Mouse (Mus musculus) heart, postnatal 0 days (tissue): ENCODE results near the gene Pex26. TPM values are rescaled to one million over a fixed set of nuclear protein-coding genes. Genes with fewer than 3 reads are reported as not detected.

ENCODE experiments used
- ATAC-seq: fragments of 200-750 bp; cut with Nextera tagmentation; 2 replicates; pipeline ENCODE4 v1.8.0; 2017; ENCODE audit warnings: low read depth, moderate number of reproducible peaks, moderate library complexity; ENCODE audit not compliant: insufficient read depth
- DNase-seq: peaks from one replicate; pipeline ENCODE4 v3.0.0-alpha.2; 2016; ENCODE audit warnings: low spot score
- H3K27ac ChIP-seq: fragments of 300-500 bp; sonication (generic); 2 replicates; pipeline ENCODE4 v1.5.1; 2014; ENCODE audit warnings: low read depth, mild to moderate bottlenecking
- H3K27me3 ChIP-seq: fragments of 300-500 bp; sonication (generic); 2 replicates; pipeline ENCODE4 v1.6.1; 2014; ENCODE audit warnings: low read length, mixed read lengths; ENCODE audit not compliant: control insufficient read depth, insufficient read depth
- H3K36me3 ChIP-seq: fragments of 300-500 bp; sonication (generic); replicated peaks from 2 replicates; pipeline ENCODE4 v1.6.1; 2014; ENCODE audit warnings: low read length, mixed read lengths; ENCODE audit not compliant: control insufficient read depth, insufficient read depth
- H3K4me1 ChIP-seq: fragments of 300-500 bp; sonication (generic); 2 replicates; pipeline ENCODE4 v1.6.1; 2014; ENCODE audit warnings: antibody characterized with exemption; ENCODE audit not compliant: control insufficient read depth, insufficient read depth
- H3K4me2 ChIP-seq: fragments of 300-500 bp; sonication (generic); 2 replicates; pipeline ENCODE4 v1.6.1; 2014; ENCODE audit warnings: low read depth, mild to moderate bottlenecking, low read length, moderate library complexity
- H3K4me3 ChIP-seq: fragments of 300-500 bp; sonication (generic); 2 replicates; pipeline ENCODE4 v1.5.1; 2014; ENCODE audit warnings: low read depth, low read length
- H3K9ac ChIP-seq: fragments of 300-500 bp; sonication (generic); replicated peaks from 2 replicates; pipeline ENCODE4 v1.6.1; 2014; ENCODE audit warnings: low read depth, low read length, mixed read lengths
- H3K9me3 ChIP-seq: fragments of 300-500 bp; sonication (generic); replicated peaks from 2 replicates; pipeline ENCODE4 v1.6.1; 2016; ENCODE audit warnings: low read length; ENCODE audit not compliant: control insufficient read depth
- CTCF ChIP-seq: IDR thresholded peaks from 2 replicates; pipeline ENCODE4 v1.5.1; 2016; ENCODE audit warnings: antibody characterized with exemption, control low read depth, low read depth
- EP300 ChIP-seq: IDR thresholded peaks from 2 replicates; pipeline ENCODE4 v1.6.1; 2016; ENCODE audit warnings: antibody characterized with exemption, low read depth
- WGBS: fragments of 180-500 bp; shearing (Covaris S2); extraction: QIAGEN DNeasy Blood & Tissue Kit; methylation state at CpG from one replicate; pipeline ENCODE4 v1.1.7; 2014; 5-methylcytosine and 5-hydroxymethylcytosine counted together
- polyA plus RNA-seq: library from polyadenylated mRNA; unstranded; fragments of >200 nt; fragmentation: Nextera tagmentation; extraction: Ambion mirVana; gene quantifications from 2 replicates; pipeline ENCODE4 v1.2.1, GENCODE M21; 2015
- total RNA-seq: library from RNA; depleted of rRNA; stranded (reverse); fragments of >200 nt; gene quantifications from 2 replicates; pipeline ENCODE4 v1.2.3, GENCODE M21; 2014; ENCODE audit warnings: low replicate concordance

Gene Pex26
- total and polyA plus RNA-seq, 2 experiments from 2014 or later, result 4.6 to 20.2 TPM

GRCm38 (mm10) chr6:121167381-121167975, 16.0 kb upstream of the Pex26 start:
- ATAC-seq (no peak), DNase-seq (no peak)
- no peaks in the 10 kb centered on the region for H3K27me3 ChIP-seq
- WGBS, result 77% methylated on average over 7 of the region's 7 CpGs
- H3K9me3 ChIP-seq, result no peaks in the 10 kb centered on the region
- no peak overlapping the region for H3K4me2 ChIP-seq
- H3K36me3 ChIP-seq, result no peaks in the 10 kb centered on the region
- peaks cover 30% of the 10 kb centered on the region for H3K4me1 ChIP-seq
- no peak overlapping the region for H3K27ac ChIP-seq
- TF ChIP-seq CTCF (no peak), EP300 (no peak)
- no peak overlapping the region for H3K9ac ChIP-seq
- H3K4me3 ChIP-seq, result no peak overlapping the region

DNA sequence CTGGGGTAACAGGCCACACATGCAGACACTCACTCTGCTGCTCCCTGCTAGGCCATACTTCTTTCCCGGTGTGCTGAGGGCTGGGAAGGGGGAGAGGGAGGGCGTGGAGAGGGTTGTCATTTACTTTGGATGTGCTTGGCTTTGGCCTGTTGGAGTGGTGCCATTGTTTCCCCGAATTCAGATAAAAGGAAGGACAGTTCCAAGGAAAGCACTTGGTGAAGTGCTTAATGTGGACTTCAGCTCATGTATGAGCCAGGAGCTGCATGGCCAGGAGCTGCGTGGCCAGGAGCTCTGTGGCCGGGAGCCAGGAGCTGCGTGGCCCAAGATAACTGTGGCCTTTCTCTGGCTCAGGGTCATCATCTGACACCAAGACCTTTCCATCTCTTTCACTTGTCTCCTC, 12.4 kb upstream of the Pex26 start:
- WGBS, result 25% methylated on average over 6 of the region's 6 CpGs
- H3K27me3 ChIP-seq, result no peaks in the 10 kb centered on the region
- H3K27ac ChIP-seq, result peak overlapping the region; percentile 91
- H3K4me1 ChIP-seq, result peaks cover 35% of the 10 kb centered on the region
- H3K4me2 ChIP-seq, result no peak overlapping the region
- no peak overlapping the region for H3K9ac ChIP-seq
- TF ChIP-seq EP300 (peak; percentile 96), CTCF (no peak)
- ATAC-seq, result peak; percentile 83
- peak; percentile 91 for DNase-seq
- H3K4me3 ChIP-seq, result no peak overlapping the region
- no peaks in the 10 kb centered on the region for H3K9me3 ChIP-seq
- no peaks in the 10 kb centered on the region for H3K36me3 ChIP-seq

DNA sequence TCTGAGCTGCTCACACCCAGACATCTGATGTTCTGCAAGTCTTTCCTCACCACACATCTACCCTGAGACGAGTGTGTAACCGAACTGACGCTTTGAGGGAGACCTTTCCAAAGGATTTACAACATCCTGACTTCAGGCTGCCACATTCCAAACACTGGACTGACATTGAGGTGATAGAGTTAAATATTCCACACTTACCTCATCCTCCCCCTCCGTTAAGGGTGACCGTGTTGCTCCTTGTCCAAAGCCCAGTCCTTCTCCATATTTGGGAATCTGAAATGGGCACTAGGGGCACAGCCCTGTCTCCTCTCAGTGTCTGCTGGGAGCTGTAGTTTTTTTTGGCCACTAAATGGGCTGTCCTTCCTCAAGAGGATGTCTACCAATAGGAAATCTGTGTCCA, 10.0 kb upstream of the Pex26 start:
- ATAC-seq, result peak; percentile 83
- no peaks in the 10 kb centered on the region for H3K36me3 ChIP-seq
- WGBS, result 20% methylated on average over 5 of the region's 5 CpGs
- H3K9me3 ChIP-seq, result no peaks in the 10 kb centered on the region
- H3K4me3 ChIP-seq, result no peak overlapping the region
- TF ChIP-seq CTCF, result no peak
- H3K9ac ChIP-seq, result 0 out of 2 replicates have a peak overlapping the region, but pooled peaks have one; percentile 23
- DNase-seq, result peak; percentile 90
- H3K4me1 ChIP-seq, result peaks cover 38% of the 10 kb centered on the region
- H3K4me2 ChIP-seq, result 0 out of 2 replicates have a peak overlapping the region, but pooled peaks have one; percentile 15
- peak overlapping the region; percentile 91 for H3K27ac ChIP-seq
- no peaks in the 10 kb centered on the region for H3K27me3 ChIP-seq

DNA sequence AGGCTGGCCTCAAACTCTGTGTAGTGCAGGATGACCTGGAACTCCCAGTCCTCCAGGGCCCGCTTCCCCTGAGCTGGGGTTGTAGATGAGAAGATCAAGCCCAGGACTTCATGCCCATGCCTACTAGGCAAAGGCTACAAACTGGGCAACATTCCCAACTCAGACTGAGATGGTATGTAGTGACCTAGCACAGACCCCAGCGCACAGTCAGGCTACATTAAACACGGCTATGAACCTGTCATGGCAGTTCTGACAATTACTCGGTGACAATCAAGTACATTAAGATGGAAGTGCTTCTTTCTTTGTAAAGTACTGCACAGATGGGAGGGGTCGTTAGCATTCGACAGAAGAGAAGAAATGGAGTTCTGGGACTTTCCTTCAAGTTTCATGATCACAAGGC, 8.7 kb upstream of the Pex26 start:
- 95% methylated on average over 6 of the region's 6 CpGs for WGBS

GRCm38 (mm10) chr6:121176011-121176730, 7.3 kb upstream of the Pex26 start:
- ATAC-seq (no peak), DNase-seq (peak; percentile 7)
- no peaks in the 10 kb centered on the region for H3K9me3 ChIP-seq
- H3K4me1 ChIP-seq, result 0 out of 2 replicates have a peak, but pooled peaks cover 27% of the 10 kb centered on the region
- H3K9ac ChIP-seq, result no peak overlapping the region
- H3K4me3 ChIP-seq, result no peak overlapping the region
- no peaks in the 10 kb centered on the region for H3K36me3 ChIP-seq
- 53% methylated on average over 14 of the region's 14 CpGs for WGBS
- H3K4me2 ChIP-seq, result no peak overlapping the region
- no peaks in the 10 kb centered on the region for H3K27me3 ChIP-seq
- H3K27ac ChIP-seq, result no peak overlapping the region
- TF ChIP-seq CTCF (no peak), EP300 (no peak)

More for the DNA sequence above, 8.7 kb upstream of the Pex26 start:
- DNase-seq (peak; percentile 14), ATAC-seq (no peak)
- Histone ChIP-seq H3K4me1 (peaks cover 38% of the 10 kb centered on the region), H3K36me3 (no peaks in the 10 kb centered on the region), H3K9ac (no peak overlapping the region), H3K27me3 (no peaks in the 10 kb centered on the region), H3K4me2 (no peak overlapping the region), H3K27ac (no peak overlapping the region), H3K4me3 (no peak overlapping the region), H3K9me3 (no peaks in the 10 kb centered on the region)
- no peak for TF ChIP-seq EP300
- no peak for TF ChIP-seq CTCF
